Mouse (Mus musculus): ENCODE measurements around the gene Rbbp7. TPM values are rescaled to one million over a fixed set of nuclear protein-coding genes. Genes with fewer than 3 reads are reported as not detected.
A peak's percentile ranks its signal among the peaks of the same experiment; 100 is the strongest.

Gene Rbbp7
- polyA plus RNA-seq (2015; fragmentation: Nextera tagmentation; extraction: Ambion mirVana) = 229 and 233 TPM in 2 replicates

DNA sequence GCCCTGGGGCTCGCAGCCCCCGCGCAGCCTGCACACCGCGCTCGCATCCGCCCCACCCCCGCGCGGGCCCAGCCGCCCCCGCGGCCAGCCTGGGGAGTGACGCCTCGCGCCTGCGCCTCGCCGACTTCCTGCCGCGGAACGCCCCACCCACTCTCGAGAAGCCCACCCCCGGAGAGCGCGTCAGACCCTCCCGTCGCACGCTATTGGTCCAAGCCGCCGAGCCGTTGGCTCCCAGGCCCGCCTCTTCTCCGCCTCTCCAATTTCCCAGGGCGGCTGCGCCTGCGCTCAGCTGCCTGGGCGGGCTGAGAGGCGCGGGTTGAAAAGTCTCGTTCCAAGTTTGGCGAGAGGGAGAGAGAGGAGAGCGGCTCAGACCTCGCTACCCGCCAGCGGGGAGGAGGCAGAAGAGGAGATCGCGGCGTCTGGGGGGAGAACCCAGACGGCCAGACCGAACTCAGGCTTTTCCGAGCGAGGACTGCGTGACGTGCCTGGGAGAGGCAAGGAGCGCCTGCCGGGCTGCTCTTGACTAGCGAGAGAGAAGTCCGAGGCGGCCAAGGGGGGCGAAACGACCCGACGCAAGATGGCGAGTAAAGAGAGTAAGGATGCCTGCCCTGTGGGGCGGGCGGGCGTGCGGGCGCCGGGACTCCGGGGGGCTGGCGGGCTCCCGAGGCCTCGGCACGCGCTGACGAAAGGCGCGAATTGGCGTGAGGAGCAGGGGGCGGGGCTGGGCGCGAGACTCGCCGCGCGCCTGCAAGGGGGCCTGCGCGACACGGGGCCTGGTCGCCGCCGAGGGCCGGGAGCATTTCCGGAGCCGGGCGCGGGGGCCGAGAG lies at the start of gene Rbbp7:
Rbbp7 (plus strand) TSS at position 288 of the 828 bp plus-strand sequence.
- peaks cover 17% of the 10 kb centered on the region for H3K4me1 ChIP-seq
- H3K9me3 ChIP-seq = no peaks in the 10 kb centered on the region
- H3K27me3 ChIP-seq = no peaks in the 10 kb centered on the region
- peak within 1 kb of the TSS; percentile 93 for H3K27ac ChIP-seq (replicated peaks)
- peak within 1 kb of the TSS; percentile 75 for H3K4me3 ChIP-seq
- no peaks in the 10 kb centered on the region for H3K36me3 ChIP-seq
- WGBS = 22% methylated on average over 83 of the region's 100 CpGs
- ATAC-seq (replicated peaks) = peak; percentile 99
- peak within 1 kb of the TSS; percentile 48 for H3K4me2 ChIP-seq (replicated peaks)
- H3K9ac ChIP-seq (replicated peaks) = peak within 1 kb of the TSS; percentile 67

DNA sequence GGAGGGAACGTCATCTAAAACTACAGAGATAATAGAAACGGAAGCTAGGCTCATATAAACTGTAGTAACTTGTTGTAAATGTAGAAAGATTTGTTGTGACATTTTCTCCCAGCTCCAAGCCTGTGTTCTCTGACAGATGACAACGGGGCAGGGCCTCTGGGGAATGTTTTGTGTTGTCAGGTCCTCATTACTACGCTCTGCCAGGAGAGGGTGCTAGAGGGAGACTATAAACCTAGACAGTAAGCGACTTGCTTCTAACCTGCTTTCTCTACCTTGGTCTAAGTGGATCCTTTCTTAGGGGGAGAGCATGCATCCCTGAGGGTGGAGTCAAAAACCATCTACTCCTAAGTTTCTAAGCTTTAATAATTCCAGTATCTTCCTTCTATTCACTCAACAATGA lies 42.4 kb upstream of the Rbbp7 start:
- no peak for ATAC-seq (replicated peaks)
- no peaks in the 10 kb centered on the region for H3K27me3 ChIP-seq

DNA sequence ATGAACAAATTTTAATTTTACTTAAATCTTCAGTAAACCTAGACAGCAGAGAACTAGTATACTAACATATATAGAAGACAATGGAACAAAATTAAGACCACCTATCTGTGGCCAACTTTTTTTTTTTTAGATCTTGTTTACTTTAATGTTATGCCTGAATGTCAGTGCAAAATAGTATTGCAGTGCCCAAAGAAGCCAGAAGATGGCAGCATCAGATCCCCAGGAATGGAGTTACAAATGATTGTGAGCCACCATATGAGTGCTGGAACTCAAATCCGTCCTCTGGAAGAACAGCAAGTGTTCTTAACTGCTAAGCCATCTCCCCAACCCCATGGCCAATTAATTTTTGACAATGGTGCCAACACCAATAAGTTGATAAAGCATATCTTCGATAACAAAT lies 40.6 kb upstream of the Rbbp7 start:
- Histone ChIP-seq H3K9ac (replicated peaks) (no peak overlapping the region), H3K4me3 (no peak overlapping the region), H3K27me3 (no peaks in the 10 kb centered on the region), H3K9me3 (no peaks in the 10 kb centered on the region), H3K27ac (replicated peaks) (no peak overlapping the region), H3K36me3 (no peaks in the 10 kb centered on the region), H3K4me2 (replicated peaks) (no peak overlapping the region), H3K4me1 (no peaks in the 10 kb centered on the region)
- ATAC-seq (replicated peaks) = no peak
- 39% methylated on average over 2 of the region's 2 CpGs for WGBS

More for the DNA sequence above, 42.4 kb upstream of the Rbbp7 start:
- Histone ChIP-seq H3K27ac (replicated peaks) (no peak overlapping the region), H3K9ac (replicated peaks) (no peak overlapping the region), H3K4me1 (no peaks in the 10 kb centered on the region), H3K36me3 (no peaks in the 10 kb centered on the region), H3K4me2 (replicated peaks) (no peak overlapping the region), H3K4me3 (no peak overlapping the region), H3K9me3 (no peaks in the 10 kb centered on the region)
- WGBS = 22% methylated on average over 5 of the region's 5 CpGs

DNA sequence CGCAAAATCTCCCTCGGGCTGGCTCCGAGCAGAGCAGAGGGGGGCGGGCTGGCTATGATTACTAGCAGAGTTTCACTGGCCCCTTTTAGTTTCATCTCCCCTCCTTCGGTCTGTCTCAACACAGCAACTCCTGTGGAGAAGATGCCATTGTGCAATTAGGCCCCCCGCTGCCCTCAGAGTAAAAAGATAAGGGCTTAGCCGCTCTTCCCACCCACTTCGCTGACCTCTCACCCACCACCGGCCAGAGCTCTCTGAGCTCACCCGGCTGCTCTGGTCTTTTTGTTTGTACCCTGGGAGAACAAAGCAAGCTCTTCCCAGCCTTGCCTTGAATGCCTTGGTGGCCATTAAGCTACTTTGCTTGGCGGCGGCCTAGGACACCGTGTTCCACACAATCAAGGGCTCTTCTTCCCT lies 32.8 kb upstream of the Rbbp7 start:
- 0 out of 2 replicates have a peak, but pooled peaks have one; percentile 29 for ATAC-seq (replicated peaks)
- no peaks in the 10 kb centered on the region for H3K4me1 ChIP-seq
- no peak overlapping the region for H3K27ac ChIP-seq (replicated peaks)
- no peak overlapping the region for H3K9ac ChIP-seq (replicated peaks)
- 29% methylated on average over 13 of the region's 13 CpGs for WGBS
- no peaks in the 10 kb centered on the region for H3K9me3 ChIP-seq
- H3K4me2 ChIP-seq (replicated peaks) = no peak overlapping the region
- H3K4me3 ChIP-seq = no peak overlapping the region
- no peaks in the 10 kb centered on the region for H3K27me3 ChIP-seq
- no peaks in the 10 kb centered on the region for H3K36me3 ChIP-seq

DNA sequence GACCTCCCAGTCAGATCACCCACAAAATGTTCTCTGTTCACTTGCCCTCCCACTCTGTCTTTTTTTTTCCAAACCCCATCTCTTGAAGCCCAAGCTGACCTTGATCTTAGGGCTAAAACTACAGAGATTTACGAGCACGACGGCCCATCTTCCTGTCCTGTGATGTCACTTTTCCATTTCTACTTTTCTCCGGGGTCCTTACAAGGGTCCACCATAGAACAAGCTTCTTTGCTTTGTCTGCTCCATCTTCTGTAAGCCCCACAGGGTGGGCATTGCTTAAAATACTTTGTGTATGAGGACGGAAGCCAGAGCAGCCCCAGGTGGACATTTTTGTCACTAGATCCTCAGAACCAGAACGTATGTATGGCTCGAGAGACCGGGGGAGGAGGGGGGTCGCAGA lies 32.4 kb upstream of the Rbbp7 start:
- Histone ChIP-seq H3K27ac (replicated peaks) (no peak overlapping the region), H3K4me2 (replicated peaks) (no peak overlapping the region)

DNA sequence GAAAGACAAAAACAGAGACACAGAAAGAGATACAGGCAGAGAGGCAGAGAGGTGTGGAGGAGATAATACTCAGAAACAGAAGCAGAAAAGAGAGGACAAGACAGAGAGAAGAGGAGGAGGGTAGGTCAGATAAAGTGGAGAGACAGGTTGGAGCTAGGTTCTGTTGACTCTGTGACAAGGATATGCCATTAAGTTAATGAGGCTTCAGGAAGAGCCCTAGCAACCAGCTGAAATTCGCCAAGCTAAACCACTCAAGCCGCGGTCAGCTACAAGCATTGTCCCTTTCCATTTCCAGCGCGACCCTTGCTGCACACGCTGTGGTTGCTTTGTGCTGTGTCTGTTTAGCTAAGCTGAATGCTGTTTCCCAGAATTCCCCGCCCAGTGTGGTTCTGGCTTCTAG lies 32.0 kb upstream of the Rbbp7 start:
- Histone ChIP-seq H3K4me3 (no peak overlapping the region), H3K27me3 (no peaks in the 10 kb centered on the region), H3K4me2 (replicated peaks) (no peak overlapping the region), H3K9me3 (no peaks in the 10 kb centered on the region), H3K36me3 (no peaks in the 10 kb centered on the region), H3K27ac (replicated peaks) (no peak overlapping the region), H3K4me1 (no peaks in the 10 kb centered on the region), H3K9ac (replicated peaks) (no peak overlapping the region)
- 40% methylated on average over 7 of the region's 7 CpGs for WGBS
- no peak for ATAC-seq (replicated peaks)

More for the DNA sequence above, 32.4 kb upstream of the Rbbp7 start:
- 42% methylated on average over 9 of the region's 9 CpGs for WGBS
- Histone ChIP-seq H3K9me3 (no peaks in the 10 kb centered on the region), H3K27me3 (no peaks in the 10 kb centered on the region), H3K4me3 (no peak overlapping the region), H3K9ac (replicated peaks) (no peak overlapping the region), H3K36me3 (no peaks in the 10 kb centered on the region), H3K4me1 (no peaks in the 10 kb centered on the region)
- ATAC-seq (replicated peaks) = no peak

DNA sequence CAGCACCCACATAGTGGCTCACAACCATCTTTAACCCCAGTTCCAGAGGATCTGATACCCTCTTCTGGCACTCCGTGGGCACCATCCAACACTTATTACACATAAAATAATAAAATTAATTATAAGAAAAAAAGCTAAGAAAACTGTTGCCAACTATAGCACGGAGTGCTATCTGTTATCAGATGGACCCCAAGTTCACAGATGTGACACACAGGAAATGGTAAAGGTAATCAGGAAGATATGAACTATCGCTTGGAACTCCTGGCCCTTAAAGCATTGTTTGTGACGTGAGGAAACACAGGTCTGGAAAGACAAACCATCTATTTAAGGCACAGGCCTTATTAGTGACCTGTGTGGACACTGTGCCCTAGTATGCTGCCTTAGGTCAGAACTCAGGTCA lies 30.2 kb upstream of the Rbbp7 start:
- no peak for ATAC-seq (replicated peaks)
- H3K4me1 ChIP-seq = no peaks in the 10 kb centered on the region
- H3K4me2 ChIP-seq (replicated peaks) = no peak overlapping the region
- H3K27me3 ChIP-seq = no peaks in the 10 kb centered on the region
- no peaks in the 10 kb centered on the region for H3K36me3 ChIP-seq
- H3K4me3 ChIP-seq = no peak overlapping the region
- 84% methylated on average over 4 of the region's 4 CpGs for WGBS
- H3K9me3 ChIP-seq = no peaks in the 10 kb centered on the region
- H3K9ac ChIP-seq (replicated peaks) = no peak overlapping the region
- no peak overlapping the region for H3K27ac ChIP-seq (replicated peaks)

DNA sequence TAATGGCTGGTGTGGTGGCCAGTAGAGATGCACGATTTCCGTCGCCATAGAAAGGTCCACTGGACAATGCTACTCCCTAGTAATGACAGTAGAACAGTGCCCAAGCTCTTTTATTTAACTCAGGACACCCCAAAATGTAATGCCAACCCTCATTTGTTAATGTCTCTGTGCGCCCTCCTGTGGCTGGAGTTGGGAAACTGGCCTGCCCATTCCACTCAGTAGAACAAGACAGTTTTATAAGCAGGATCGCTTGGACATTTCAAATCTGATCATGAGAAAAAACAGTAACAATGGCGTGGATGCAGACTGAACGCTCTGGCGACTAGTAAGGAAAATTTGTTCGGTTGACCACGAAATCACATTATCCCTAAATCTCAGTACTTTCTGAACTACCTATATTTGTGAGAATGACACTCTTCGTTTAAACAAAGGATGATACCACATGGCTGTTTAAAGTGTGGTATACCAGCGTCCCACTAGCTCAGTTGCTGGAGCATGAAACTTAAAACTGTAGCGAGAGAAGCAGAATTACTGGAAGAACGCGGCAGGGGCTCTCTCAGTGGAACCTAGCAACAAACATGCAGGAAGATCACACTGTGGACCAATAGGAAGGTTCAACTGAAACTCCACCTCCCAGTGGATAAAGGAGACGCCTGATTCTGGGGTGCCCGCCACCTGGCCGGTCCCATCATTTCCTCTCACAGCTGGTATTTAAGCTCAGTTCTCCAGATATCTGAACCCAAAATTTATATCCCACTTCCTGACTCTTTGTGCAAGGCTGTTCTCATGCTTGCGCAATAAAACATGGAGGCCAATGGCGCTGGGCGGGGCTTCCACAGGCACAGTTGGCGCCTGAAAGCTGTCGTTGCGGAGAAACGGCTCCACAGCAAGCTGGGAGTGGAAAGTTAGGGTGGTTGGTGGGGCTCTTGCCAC lies 24.9 kb upstream of the Rbbp7 start:
- H3K27me3 ChIP-seq = no peaks in the 10 kb centered on the region
- 22% methylated on average over 25 of the region's 25 CpGs for WGBS
- H3K27ac ChIP-seq (replicated peaks) = peak overlapping the region; percentile 92

DNA sequence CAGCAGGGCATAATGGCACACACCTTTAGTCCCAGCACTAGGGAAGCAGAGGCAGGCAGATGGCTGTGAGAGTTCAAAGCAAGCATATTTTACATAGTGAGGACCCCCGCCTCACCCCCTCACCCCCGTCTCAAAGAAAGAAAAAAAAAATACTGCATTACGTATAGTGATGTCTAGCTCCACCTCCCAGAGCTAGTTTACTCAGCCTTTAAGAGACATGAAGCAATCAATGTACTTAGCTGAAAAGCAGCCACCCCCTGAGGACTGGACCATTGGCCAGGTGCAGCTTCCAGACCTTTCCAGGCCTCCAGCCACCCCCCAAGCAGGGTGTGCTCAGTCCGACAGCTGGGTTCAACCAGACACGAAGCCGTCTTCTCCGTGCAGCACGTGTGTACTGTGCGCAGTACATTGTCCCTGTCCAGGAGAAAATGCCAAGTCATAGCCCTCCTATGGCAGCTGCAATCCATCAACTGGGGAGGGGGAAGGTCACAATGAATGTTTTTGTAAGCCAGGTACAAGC lies 24.0 kb upstream of the Rbbp7 start:
- peak; percentile 58 for ATAC-seq (replicated peaks)
- Histone ChIP-seq H3K9ac (replicated peaks) (peak overlapping the region; percentile 45), H3K27me3 (no peaks in the 10 kb centered on the region), H3K36me3 (no peaks in the 10 kb centered on the region), H3K9me3 (no peaks in the 10 kb centered on the region), H3K4me2 (replicated peaks) (peak overlapping the region; percentile 50), H3K27ac (replicated peaks) (peak overlapping the region; percentile 92), H3K4me3 (peak overlapping the region; percentile 49), H3K4me1 (no peaks in the 10 kb centered on the region)
- WGBS = 47% methylated on average over 9 of the region's 9 CpGs

More for the DNA sequence above, 24.9 kb upstream of the Rbbp7 start:
- Histone ChIP-seq H3K9me3 (no peaks in the 10 kb centered on the region), H3K4me3 (peak overlapping the region; percentile 49), H3K4me2 (replicated peaks) (peak overlapping the region; percentile 50), H3K36me3 (no peaks in the 10 kb centered on the region), H3K4me1 (no peaks in the 10 kb centered on the region), H3K9ac (replicated peaks) (peak overlapping the region; percentile 45)
- ATAC-seq (replicated peaks) = peak; percentile 94

DNA sequence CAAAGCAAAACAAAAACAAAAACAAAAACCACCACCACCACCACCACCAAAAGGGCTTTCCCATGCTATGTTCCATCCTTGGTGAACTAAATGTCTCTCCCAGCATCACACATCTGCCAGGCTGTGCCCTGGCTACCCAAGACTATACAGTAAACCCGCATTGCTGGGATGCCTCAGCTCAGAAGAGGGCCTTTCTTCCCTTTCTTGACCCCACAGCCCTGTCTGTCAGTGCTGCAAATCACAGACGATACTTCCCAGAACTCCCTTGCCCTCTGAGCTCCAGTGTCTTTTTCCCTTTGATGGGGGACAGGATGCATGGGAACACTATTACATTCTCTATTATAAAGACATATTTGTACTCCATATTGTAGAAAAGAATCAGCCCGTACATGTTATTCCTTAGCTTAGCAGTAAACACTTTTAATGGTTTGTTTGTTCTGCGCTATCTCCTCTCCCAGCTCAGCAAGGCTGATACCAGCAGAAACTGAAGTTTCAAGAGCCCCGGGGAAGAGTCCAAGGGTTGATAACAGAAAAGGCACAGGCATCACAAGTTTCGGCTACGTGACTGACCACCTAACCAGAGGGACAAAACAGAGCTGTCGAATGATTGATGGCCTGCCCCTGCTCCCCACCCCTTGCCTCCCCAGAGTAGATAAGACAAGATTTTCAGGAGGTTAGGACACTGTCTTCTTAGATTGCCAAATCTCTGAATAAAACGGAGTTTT lies 11.3 kb upstream of the Rbbp7 start:
- H3K36me3 ChIP-seq = no peaks in the 10 kb centered on the region
- no peak overlapping the region for H3K4me3 ChIP-seq
- H3K27ac ChIP-seq (replicated peaks) = no peak overlapping the region
- H3K9me3 ChIP-seq = no peaks in the 10 kb centered on the region
- no peak overlapping the region for H3K4me2 ChIP-seq (replicated peaks)
- no peaks in the 10 kb centered on the region for H3K4me1 ChIP-seq
- no peak for ATAC-seq (replicated peaks)
- WGBS = 60% methylated on average over 9 of the region's 9 CpGs
- H3K9ac ChIP-seq (replicated peaks) = no peak overlapping the region
- H3K27me3 ChIP-seq = no peaks in the 10 kb centered on the region

DNA sequence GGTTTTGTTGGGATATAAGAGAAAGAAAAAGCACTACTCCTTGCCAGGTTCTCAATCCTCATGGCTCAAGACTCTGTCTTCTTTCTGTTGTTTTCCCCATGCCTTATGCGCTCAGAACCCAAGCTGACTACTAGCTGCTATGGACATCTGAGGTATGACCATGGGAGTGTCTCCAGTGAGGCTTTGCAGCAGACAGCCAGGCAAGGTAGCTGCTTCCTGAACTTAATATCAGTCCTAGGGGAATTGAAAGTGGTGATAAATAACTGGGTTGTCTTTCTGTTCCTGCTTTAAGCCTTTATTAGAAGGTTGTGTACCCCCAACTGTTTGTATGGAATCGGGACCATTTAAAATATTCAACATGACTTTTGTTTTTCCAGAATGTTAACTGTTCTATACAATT lies 7.8 kb upstream of the Rbbp7 start:
- H3K27me3 ChIP-seq = no peaks in the 10 kb centered on the region
- no peak overlapping the region for H3K4me3 ChIP-seq
- no peaks in the 10 kb centered on the region for H3K9me3 ChIP-seq
- H3K4me2 ChIP-seq (replicated peaks) = no peak overlapping the region
- H3K27ac ChIP-seq (replicated peaks) = no peak overlapping the region
- no peak for ATAC-seq (replicated peaks)
- H3K36me3 ChIP-seq = no peaks in the 10 kb centered on the region
- 89% methylated on average over 2 of the region's 2 CpGs for WGBS
- no peak overlapping the region for H3K9ac ChIP-seq (replicated peaks)
- H3K4me1 ChIP-seq = no peaks in the 10 kb centered on the region

Measured in forebrain, embryonic 15.5 days (tissue).